Mouse (Mus musculus) B cell, adult (primary cell): ENCODE measurements around the gene Hemk1. TPM values are rescaled to one million over a fixed set of nuclear protein-coding genes. Genes with fewer than 3 reads are reported as not detected.

Experiments used
- total RNA-seq: library from RNA; stranded (reverse); gene quantifications from 4 replicates; pipeline ENCODE4 v1.2.4, GENCODE M21; 2023; ENCODE audit not compliant: inconsistent age

Gene Hemk1
- total RNA-seq, result 10.3 to 13.4 TPM (median 11.9 TPM) in 4 replicates

GRCm38 (mm10) chr9:107338172-107338883 lies at the start of gene Hemk1:
Hemk1 (minus strand) TSS chr9:107338350.

GRCm38 (mm10) chr9:107340267-107340859 lies 2.2 kb upstream of the Hemk1 start, which contains the start of gene 6430571L13Rik:
6430571L13Rik (plus strand) TSS chr9:107340602.

GRCm38 (mm10) chr9:107296016-107296040 lies 42.3 kb downstream of the Hemk1 start, which contains the start of gene Cish:
Cish (plus strand) TSS chr9:107296026.

GRCm38 (mm10) chr9:107289211-107290076 lies 48.7 kb downstream of the Hemk1 start, which contains the start of gene Mapkapk3:
Mapkapk3 (minus strand) TSS chr9:107289877.

Other genes with a start within 250 kb of the Hemk1 start
- not detected in 4 replicates for gene Dock3, start 106.4 kb downstream of the Hemk1 start, total RNA-seq
- 25.6 to 32.2 TPM (median 27.0 TPM) in 4 replicates for gene Mapkapk3, start 48.5 kb downstream of the Hemk1 start, total RNA-seq
- gene Cish, start 42.3 kb downstream of the Hemk1 start, total RNA-seq, result 0.38 to 1.1 TPM (median 0.86 TPM) in 4 replicates
- gene 6430571L13Rik, start 2.3 kb upstream of the Hemk1 start, total RNA-seq, result 0.26 to 2.1 TPM (median 1.0 TPM) in 4 replicates
- 0.48 to 2.7 TPM (median 0.81 TPM) in 4 replicates for gene Cacna2d2, start 61.3 kb upstream of the Hemk1 start, total RNA-seq
- 22.8 to 26.5 TPM (median 26.1 TPM) in 4 replicates for gene Tmem115, start 195.6 kb upstream of the Hemk1 start, total RNA-seq
- gene Cyb561d2, start 203.8 kb upstream of the Hemk1 start, total RNA-seq, result 13.7 to 16.6 TPM (median 14.5 TPM) in 4 replicates
- gene Nprl2, start 203.9 kb upstream of the Hemk1 start, total RNA-seq, result 23.5 to 29.7 TPM (median 25.9 TPM) in 4 replicates
- gene Zmynd10, start 208.9 kb upstream of the Hemk1 start, total RNA-seq, result 0.54 to 1.1 TPM in 2 of 4 replicates, not detected in the others
- 62.1 to 68.3 TPM (median 65.1 TPM) in 4 replicates for gene Rassf1, start 213.2 kb upstream of the Hemk1 start, total RNA-seq
- 22.7 to 26.0 TPM (median 23.6 TPM) in 4 replicates for gene Tusc2, start 224.9 kb upstream of the Hemk1 start, total RNA-seq
- gene Hyal2, start 229.6 kb upstream of the Hemk1 start, total RNA-seq, result 2.3 to 8.2 TPM (median 3.1 TPM) in 4 replicates
- 2.9 to 5.6 TPM (median 4.3 TPM) in 4 replicates for gene Hyal1, start 238.6 kb upstream of the Hemk1 start, total RNA-seq
- 9.9 to 12.6 TPM (median 10.4 TPM) in 4 replicates for gene Naa80, start 240.5 kb upstream of the Hemk1 start, total RNA-seq
- gene Hyal3, start 242.5 kb upstream of the Hemk1 start, total RNA-seq, result 1.4 to 2.6 TPM (median 1.8 TPM) in 4 replicates
- 24.5 to 28.9 TPM (median 26.8 TPM) in 4 replicates for gene Ifrd2, start 249.3 kb upstream of the Hemk1 start, total RNA-seq